Mouse (Mus musculus) monocyte, adult 5-6 weeks (primary cell): Measurements from ENCODE around the gene Gnpat. TPM values are rescaled to one million over a fixed set of nuclear protein-coding genes. Genes with fewer than 3 reads are reported as not detected.
A peak's percentile ranks its signal among the peaks of the same experiment; 100 is the strongest.

Experiments
- ATAC-seq: fragments of 153-309, 156-312 bp; replicated peaks from 2 replicates; pipeline ENCODE4 v1.8.0; 2017; ENCODE audit warnings: mild to moderate bottlenecking; ENCODE audit not compliant: low TSS enrichment, insufficient number of reproducible peaks, severe bottlenecking, poor library complexity, low FRiP score
- total RNA-seq: library from RNA; stranded (forward); fragments of 200-1000, 200-491, 200-594 nt; gene quantifications from 3 replicates; pipeline ENCODE4 v1.2.3, GENCODE M21; 2017

Gene Gnpat
- total RNA-seq, 1 experiment from 2014 or later = 37.0 TPM

- no peak for ATAC-seq
Measured at GRCm38 (mm10) chr8:124896010-124896631, 33.3 kb downstream of the Gnpat start.

GRCm38 (mm10) chr8:124896632-124897385 is 34.0 kb downstream of the Gnpat start:
- ATAC-seq = peak; percentile 55

GRCm38 (mm10) chr8:124897386-124898250 is 34.8 kb downstream of the Gnpat start, which contains the start of the genes Exoc8 and Sprtn:
Exoc8 (minus strand) TSS chr8:124897705.
Sprtn (plus strand) TSS chr8:124897886.
- ATAC-seq = peak; percentile 68

DNA sequence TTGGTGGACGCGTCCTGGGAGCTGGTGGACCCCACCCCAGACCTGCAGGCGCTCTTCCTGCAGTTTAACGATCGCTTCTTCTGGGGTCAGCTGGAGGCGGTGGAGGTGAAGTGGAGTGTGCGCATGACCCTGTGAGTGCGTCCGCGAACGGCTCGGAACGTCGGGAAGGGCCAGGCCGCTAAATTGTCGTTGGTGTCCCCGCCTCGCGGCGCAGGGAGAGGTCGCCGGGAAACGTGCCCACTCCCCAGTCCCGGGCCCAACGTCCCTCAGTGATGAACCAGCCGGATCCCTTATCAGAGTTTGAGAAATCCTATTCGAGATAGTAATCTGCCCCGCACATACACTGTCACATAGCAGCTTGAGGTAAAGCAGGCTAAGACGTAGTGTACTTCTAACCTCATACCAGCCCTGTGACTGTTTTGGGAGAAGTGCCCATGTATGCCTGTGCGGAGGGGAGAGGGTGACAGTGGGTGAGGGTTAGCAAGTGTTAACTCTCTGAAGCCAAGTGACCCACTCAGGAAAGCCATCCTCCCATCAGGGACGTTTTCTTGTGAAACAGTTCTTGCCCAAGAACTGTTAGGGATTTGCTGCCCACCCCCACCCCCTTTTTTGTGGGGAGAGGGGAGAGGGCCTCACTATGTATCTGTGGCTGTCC is 35.5 kb downstream of the Gnpat start:
- no peak for ATAC-seq

DNA sequence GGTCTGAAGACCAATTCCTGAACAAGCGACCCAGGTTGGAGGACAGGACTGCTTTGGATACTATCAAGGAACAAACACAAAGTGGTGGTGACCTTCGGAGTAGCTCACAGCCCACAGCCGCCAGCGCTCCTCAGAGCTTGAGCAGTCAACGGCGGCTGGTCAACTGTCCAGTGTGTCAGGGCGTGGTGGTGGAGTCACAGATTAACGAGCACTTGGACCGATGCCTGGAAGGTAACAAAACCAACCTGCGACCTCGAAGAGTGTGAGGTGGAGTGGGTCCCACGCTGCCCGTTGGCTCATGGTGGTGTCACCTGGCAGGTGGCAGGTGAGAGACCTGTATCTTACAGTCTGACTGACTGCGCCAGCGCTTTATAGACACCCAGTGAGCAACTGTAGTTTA is 40.4 kb downstream of the Gnpat start:
- ATAC-seq = no peak

DNA sequence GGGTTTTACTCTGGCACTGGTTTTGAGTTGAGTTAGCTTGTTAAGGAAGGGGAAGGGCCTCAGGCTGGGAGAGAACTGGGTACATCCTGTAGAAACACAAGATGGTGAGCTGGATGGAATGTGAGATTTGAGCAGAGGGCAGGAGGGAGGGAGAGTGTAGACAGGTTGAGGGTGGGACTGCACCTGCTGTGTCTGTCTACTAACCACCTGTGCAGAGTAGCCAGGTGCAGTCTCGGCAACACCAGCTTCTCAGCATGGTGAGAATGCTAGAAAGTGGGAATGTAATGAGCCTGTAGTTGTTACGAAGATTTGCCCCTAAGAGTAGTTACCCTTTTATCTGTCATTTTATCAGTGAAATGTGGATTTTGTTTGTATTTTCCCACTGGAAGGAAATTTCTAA is 42.6 kb downstream of the Gnpat start:
- ATAC-seq = no peak

- no peak for ATAC-seq
Measured at GRCm38 (mm10) chr8:124909936-124910335, 47.1 kb downstream of the Gnpat start.

GRCm38 (mm10) chr8:124910349-124910748 is 47.5 kb downstream of the Gnpat start:
- ATAC-seq = no peak

- ATAC-seq = peak; percentile 64
Measured at GRCm38 (mm10) chr8:124911938-124912872, 49.4 kb downstream of the Gnpat start.

DNA sequence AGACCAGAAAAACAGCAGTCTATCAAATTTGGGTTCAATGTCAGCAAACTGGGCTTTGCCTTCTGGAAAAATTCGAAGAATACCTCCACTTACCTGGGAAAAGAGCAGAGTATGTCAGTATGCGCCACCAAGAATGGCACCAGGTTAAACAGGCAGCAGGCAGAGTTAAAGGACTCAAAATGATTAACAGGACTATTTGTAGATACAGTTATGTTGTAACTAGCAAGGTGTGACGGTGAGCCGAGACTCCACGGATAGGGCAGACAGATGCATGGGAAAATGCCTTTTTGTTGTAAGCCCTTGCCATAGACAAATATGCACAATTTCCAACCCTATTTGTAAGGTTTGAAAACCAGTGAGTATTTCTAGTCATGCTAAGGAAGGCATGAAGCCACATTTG is 51.2 kb downstream of the Gnpat start:
- ATAC-seq = no peak

DNA sequence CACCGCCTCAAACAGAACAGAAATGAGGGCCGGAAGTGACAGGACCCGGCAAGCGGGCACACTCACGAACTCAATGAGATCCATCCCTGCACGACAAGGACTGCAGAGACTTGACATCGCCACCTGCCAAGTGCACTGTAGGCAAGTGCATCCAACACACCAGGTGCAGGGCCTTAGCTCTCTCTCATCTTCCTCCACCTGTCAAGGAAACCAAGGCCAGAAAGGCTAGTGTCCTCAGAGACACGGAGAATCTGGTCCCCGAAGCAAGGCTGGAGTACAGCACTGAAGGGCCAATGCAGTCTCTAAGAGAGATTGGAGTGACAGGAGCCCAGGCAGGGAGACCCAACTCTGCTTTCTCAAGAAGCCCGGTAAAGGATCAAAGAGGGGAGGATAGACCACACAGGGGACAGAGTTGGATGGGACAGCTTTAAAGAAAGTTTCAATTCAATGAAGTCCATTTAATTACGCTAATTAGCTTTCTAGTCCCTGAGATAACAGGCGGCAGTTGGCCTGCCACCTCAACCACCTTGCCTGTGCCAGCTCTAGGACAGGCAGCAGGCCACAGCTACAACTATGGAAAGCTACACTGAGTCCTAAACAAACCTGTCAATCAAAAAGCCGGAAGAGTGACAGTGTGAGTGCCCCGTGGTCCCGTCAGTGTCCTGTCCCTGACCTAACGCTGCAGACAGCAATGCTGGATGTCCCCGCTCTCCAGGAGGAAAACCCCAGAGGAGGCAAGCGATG is 55.1 kb downstream of the Gnpat start:
- no peak for ATAC-seq

GRCm38 (mm10) chr8:124921369-124922279 is 58.8 kb downstream of the Gnpat start:
- peak; percentile 27; the same call in 1 of the 2 replicates for ATAC-seq

- no peak for ATAC-seq
Measured at GRCm38 (mm10) chr8:124922490-124923089, 59.8 kb downstream of the Gnpat start.

- no peak; the same call in 1 of the 2 replicates for ATAC-seq
Measured at GRCm38 (mm10) chr8:124923971-124924652, 61.3 kb downstream of the Gnpat start.

GRCm38 (mm10) chr8:124925544-124926266 is 62.9 kb downstream of the Gnpat start:
- ATAC-seq = no peak
